In genomic region chr1:75262969-75263951, GRCm38 (mm10) we compare ENCODE assay signal across 9 mouse cellular contexts. TPM values are rescaled to one million over a fixed set of nuclear protein-coding genes. Genes with fewer than 3 reads are reported as not detected.
DNase-seq lines count a peak whose midpoint lies in the region; ATAC-seq and TF ChIP-seq lines count a peak whose summit lies in the region.
"Had no signal": no experiment of that assay in that cellular context is flagged by ENCODE, and none has a peak within 500 bp of the region (broad histone marks: within the 10 kb centered on the region; RNA-seq: fewer than 3 reads in every experiment).

No protein-coding gene starts in this region.

- no peak for TF ChIP-seq EP300 in lung, postnatal 0 days (IDR thresholded peaks at IDR 0.05)

- peak overlapping the region; percentile 63 for H3K4me3 ChIP-seq in left cerebral cortex, adult 2 months
- peak overlapping the region; percentile 48 for H3K4me3 ChIP-seq in forebrain, embryonic 13.5 days
- H3K4me3 ChIP-seq in intestine, postnatal 0 days (ENCODE audit: low read depth, low read length) = no peak overlapping the region; the same call in 1 of the 2 replicates
- no peak overlapping the region for H3K4me3 ChIP-seq in lung, postnatal 0 days (ENCODE audit: low read depth, low read length)
- H3K4me3 ChIP-seq in olfactory bulb, adult 2 months (ENCODE audit: insufficient read depth, low read depth, low read length) = peak overlapping the region; percentile 87
- H3K4me3 ChIP-seq: lung, embryonic 15.5 days had no signal

- peak overlapping the region; percentile 72 for H3K4me2 ChIP-seq in forebrain, embryonic 13.5 days
- 0 out of 2 replicates have a peak overlapping the region, but pooled peaks have one; percentile 6 for H3K4me2 ChIP-seq in intestine, postnatal 0 days (replicated peaks; ENCODE audit: low read depth)
- no peak overlapping the region for H3K4me2 ChIP-seq in lung, postnatal 0 days (replicated peaks; ENCODE audit: low read depth, low read length)
- H3K4me2 ChIP-seq: lung, embryonic 15.5 days had no signal

- H3K9ac ChIP-seq in forebrain, embryonic 13.5 days = peak overlapping the region; percentile 56
- no peak overlapping the region for H3K9ac ChIP-seq in intestine, postnatal 0 days (ENCODE audit: low read depth, low read length)
- H3K9ac ChIP-seq in lung, postnatal 0 days (replicated peaks; ENCODE audit: low read depth) = no peak overlapping the region
- H3K9ac ChIP-seq: lung, embryonic 15.5 days had no signal

- peak overlapping the region; percentile 95 for H3K27ac ChIP-seq in left cerebral cortex, adult 2 months
- H3K27ac ChIP-seq in forebrain, embryonic 13.5 days = no peak overlapping the region
- H3K27ac ChIP-seq in intestine, postnatal 0 days (ENCODE audit: low read depth, low read length) = no peak overlapping the region
- no peak overlapping the region for H3K27ac ChIP-seq in lung, postnatal 0 days (ENCODE audit: low read length)
- peak overlapping the region; percentile 95 for H3K27ac ChIP-seq in olfactory bulb, adult 2 months (ENCODE audit: insufficient read depth, low read depth, low read length)
- H3K27ac ChIP-seq: lung, embryonic 15.5 days had no signal

- 1% methylated on average over 39 of the region's 40 CpGs for WGBS in forebrain, embryonic 13.5 days
- WGBS in intestine, postnatal 0 days = 2% methylated on average over 39 of the region's 40 CpGs
- 4% methylated on average over 40 of the region's 40 CpGs for whole genome bisulfite sequencing in lung, postnatal 0 days
- WGBS in olfactory bulb, adult 2 months = under 1% methylated on average over 40 of the region's 40 CpGs

- peak; percentile 68 to 72 for DNase-seq in left cerebral cortex, adult 2 months (ENCODE audit: extremely low spot score in 1 of 2, low spot score in 2 of 2)
- DNase-seq in left cerebral cortex, adult 11 months (ENCODE audit: low spot score) = no peak
- peak; percentile 81 for DNase-seq in adrenal gland, postnatal 36 days
- DNase-seq in lung, postnatal 0 days (ENCODE audit: low spot score) = peak; percentile 81
- no peak for DNase-seq in natural killer cell, adult 2 months (ENCODE audit: low spot score in 2 of 2)

- H3K9me3 ChIP-seq in forebrain, embryonic 13.5 days (replicated peaks) = no peaks in the 10 kb centered on the region
- no peaks in the 10 kb centered on the region for H3K9me3 ChIP-seq in intestine, postnatal 0 days (ENCODE audit: control insufficient read depth)
- H3K9me3 ChIP-seq in lung, postnatal 0 days (ENCODE audit: low read length) = no peaks in the 10 kb centered on the region
- H3K9me3 ChIP-seq: lung, embryonic 15.5 days had no signal

- intact Hi-C loops in left cerebral cortex, adult 2 months (cut with DNase I) = loop anchor here (2.0 kb wide), 2 partner anchors 28 to 44 kb away; partner anchors contain the start of gene Tuba4a

- peaks cover 72% of the 10 kb centered on the region for H3K27me3 ChIP-seq in forebrain, embryonic 13.5 days
- H3K27me3 ChIP-seq in intestine, postnatal 0 days (replicated peaks; ENCODE audit: control insufficient read depth, insufficient read depth, low read length) = peaks cover 37% of the 10 kb centered on the region
- peaks cover 15% of the 10 kb centered on the region for H3K27me3 ChIP-seq in lung, postnatal 0 days (replicated peaks; ENCODE audit: insufficient read depth, low read length)

- 0 out of 2 replicates have a peak, but pooled peaks have one; percentile 8 for TF ChIP-seq POLR2A in olfactory bulb, adult 2 months (IDR thresholded peaks at IDR 0.05; ENCODE audit: insufficient read depth, low read depth, low read length)

- H3K36me3 ChIP-seq in forebrain, embryonic 13.5 days (ENCODE audit: poor library complexity, severe bottlenecking) = no peaks in the 10 kb centered on the region
- no peaks in the 10 kb centered on the region for H3K36me3 ChIP-seq in intestine, postnatal 0 days (ENCODE audit: control insufficient read depth, insufficient read depth)
- H3K36me3 ChIP-seq in lung, postnatal 0 days (ENCODE audit: insufficient read depth, low read length) = no peaks in the 10 kb centered on the region
- H3K36me3 ChIP-seq: lung, embryonic 15.5 days had no signal

- peak; percentile 21 for ATAC-seq in forebrain, embryonic 13.5 days
- ATAC-seq in intestine, postnatal 0 days = peak; percentile 16; the same call in 1 of the 2 replicates
- peak; percentile 61 for ATAC-seq in lung, postnatal 0 days

- peaks cover 13% of the 10 kb centered on the region for H3K4me1 ChIP-seq in forebrain, embryonic 13.5 days
- H3K4me1 ChIP-seq in intestine, postnatal 0 days (replicated peaks; ENCODE audit: control insufficient read depth, insufficient read depth, low read length) = no peaks in the 10 kb centered on the region
- H3K4me1 ChIP-seq in lung, postnatal 0 days (ENCODE audit: insufficient read depth, low read depth, low read length) = no peaks in the 10 kb centered on the region
- H3K4me1 ChIP-seq in olfactory bulb, adult 2 months (ENCODE audit: control insufficient read depth, insufficient read depth, low read length) = peaks cover 4% of the 10 kb centered on the region
- H3K4me1 ChIP-seq: lung, embryonic 15.5 days had no signal

- no peak for TF ChIP-seq CTCF in left cerebral cortex, adult 2 months (IDR thresholded peaks at IDR 0.05)
- TF ChIP-seq CTCF in intestine, postnatal 0 days (IDR thresholded peaks at IDR 0.05; ENCODE audit: low read depth) = no peak
- no peak for TF ChIP-seq CTCF in lung, postnatal 0 days (IDR thresholded peaks at IDR 0.05)
- no peak for TF ChIP-seq CTCF in olfactory bulb, adult 2 months (IDR thresholded peaks at IDR 0.05; ENCODE audit: insufficient read depth, low read depth, low read length)

RNA-seq across cellular contexts. Expression of gene Ptprn, which starts 1.0 kb away (rescaled TPM):
- total RNA-seq in left cerebral cortex, adult 2 months (2021) = 100 to 1,000 TPM; 507 to 550 TPM
- 10 to 100 TPM; 38.2 to 54.2 TPM for total RNA-seq in adrenal gland, postnatal 36 days (2021)
- polyA plus RNA-seq in forebrain, embryonic 13.5 days (2015; fragmentation: Nextera tagmentation; extraction: Ambion mirVana) = 4.5 and 6.5 TPM in 2 replicates
- 3.0 TPM in 2 replicates for polyA plus RNA-seq in intestine, postnatal 0 days (2015; fragmentation: Nextera tagmentation; extraction: Ambion mirVana)
- 0.90 and 0.92 TPM in 2 replicates for polyA plus RNA-seq in lung, postnatal 0 days (2015; fragmentation: Nextera tagmentation; extraction: Ambion mirVana)
- not detected in 2 replicates for polyA plus RNA-seq in olfactory bulb, adult 2 months (2012; ENCODE audit: insufficient read depth, insufficient read length, low replicate concordance, missing spikeins)

RNA-seq across cellular contexts. Expression of gene Resp18, which starts 15.0 kb away (rescaled TPM):
- total RNA-seq in left cerebral cortex, adult 2 months (2021) = 100 to 1,000 TPM; 144 to 184 TPM
- 100 to 1,000 TPM in 1 of 2 experiments, 10 to 100 TPM in 1; 90.7 to 118 TPM for total RNA-seq in adrenal gland, postnatal 36 days (2021)
- polyA plus RNA-seq in forebrain, embryonic 13.5 days (2015; fragmentation: Nextera tagmentation; extraction: Ambion mirVana) = 37.0 and 44.1 TPM in 2 replicates
- 12.9 and 15.9 TPM in 2 replicates for polyA plus RNA-seq in intestine, postnatal 0 days (2015; fragmentation: Nextera tagmentation; extraction: Ambion mirVana)
- polyA plus RNA-seq in lung, postnatal 0 days (2015; fragmentation: Nextera tagmentation; extraction: Ambion mirVana) = 1.5 and 1.8 TPM in 2 replicates
- not detected in 2 replicates for polyA plus RNA-seq in olfactory bulb, adult 2 months (2012; ENCODE audit: insufficient read depth, insufficient read length, low replicate concordance, missing spikeins)

RNA-seq across cellular contexts. Expression of gene Dnajb2, which starts 27.1 kb away (rescaled TPM):
- 100 to 1,000 TPM in 1 of 2 experiments, 10 to 100 TPM in 1; 93.6 to 102 TPM for total RNA-seq in left cerebral cortex, adult 2 months (2021)
- total RNA-seq in adrenal gland, postnatal 36 days (2021) = 100 to 1,000 TPM in 1 of 2 experiments, 10 to 100 TPM in 1; 67.9 to 138 TPM
- 40.0 and 41.7 TPM in 2 replicates for polyA plus RNA-seq in forebrain, embryonic 13.5 days (2015; fragmentation: Nextera tagmentation; extraction: Ambion mirVana)
- 10.9 and 11.4 TPM in 2 replicates for polyA plus RNA-seq in intestine, postnatal 0 days (2015; fragmentation: Nextera tagmentation; extraction: Ambion mirVana)
- polyA plus RNA-seq in lung, postnatal 0 days (2015; fragmentation: Nextera tagmentation; extraction: Ambion mirVana) = 40.1 and 45.6 TPM in 2 replicates
- polyA plus RNA-seq in olfactory bulb, adult 2 months (2012; ENCODE audit: insufficient read depth, insufficient read length, low replicate concordance, missing spikeins) = not detected in 2 replicates

RNA-seq across cellular contexts. Expression of gene A630095N17Rik, which starts 31.4 kb away (rescaled TPM):
- total RNA-seq in left cerebral cortex, adult 2 months (2021) = not detected
- total RNA-seq in adrenal gland, postnatal 36 days (2021) = not detected
- polyA plus RNA-seq in forebrain, embryonic 13.5 days (2015; fragmentation: Nextera tagmentation; extraction: Ambion mirVana) = not detected in 2 replicates
- polyA plus RNA-seq in intestine, postnatal 0 days (2015; fragmentation: Nextera tagmentation; extraction: Ambion mirVana) = not detected in 2 replicates
- not detected in 2 replicates for polyA plus RNA-seq in lung, postnatal 0 days (2015; fragmentation: Nextera tagmentation; extraction: Ambion mirVana)
- polyA plus RNA-seq in olfactory bulb, adult 2 months (2012; ENCODE audit: insufficient read depth, insufficient read length, low replicate concordance, missing spikeins) = not detected in 2 replicates
- polyA plus RNA-seq: lung, embryonic 15.5 days had no signal

RNA-seq across cellular contexts. Expression of gene Tuba4a, which starts 43.6 kb away (rescaled TPM):
- 100 to 1,000 TPM; 594 to 616 TPM for total RNA-seq in left cerebral cortex, adult 2 months (2021)
- 10 to 100 TPM; 26.0 to 70.0 TPM for total RNA-seq in adrenal gland, postnatal 36 days (2021)
- polyA plus RNA-seq in forebrain, embryonic 13.5 days (2015; fragmentation: Nextera tagmentation; extraction: Ambion mirVana) = 15.3 and 16.6 TPM in 2 replicates
- polyA plus RNA-seq in intestine, postnatal 0 days (2015; fragmentation: Nextera tagmentation; extraction: Ambion mirVana) = 113 and 119 TPM in 2 replicates
- 46.6 and 50.5 TPM in 2 replicates for polyA plus RNA-seq in lung, postnatal 0 days (2015; fragmentation: Nextera tagmentation; extraction: Ambion mirVana)
- not detected in 2 replicates for polyA plus RNA-seq in olfactory bulb, adult 2 months (2012; ENCODE audit: insufficient read depth, insufficient read length, low replicate concordance, missing spikeins)

Comparison
In these comparisons a context has a peak if more than half of its experiments do, and no peak if none do; other contexts are left out.
1. DNase-seq: peak in left cerebral cortex, adult 2 months (2 of 2), adrenal gland, postnatal 36 days (2 of 2) and lung, postnatal 0 days (single experiment); none in left cerebral cortex, adult 11 months (single experiment) and natural killer cell, adult 2 months (0 of 2).
2. H3K27ac ChIP-seq: peak in left cerebral cortex, adult 2 months (single experiment) and olfactory bulb, adult 2 months (single experiment); none in forebrain, embryonic 13.5 days (single experiment), intestine, postnatal 0 days (single experiment) and lung, postnatal 0 days (single experiment).
3. H3K4me3 ChIP-seq: peak in left cerebral cortex, adult 2 months (single experiment), forebrain, embryonic 13.5 days (single experiment) and olfactory bulb, adult 2 months (single experiment); none in intestine, postnatal 0 days (single experiment) and lung, postnatal 0 days (single experiment).
4. Peak in every context shown above with its lines, with median percentiles within 50 percentile points of each other: ATAC-seq.